Mouse (Mus musculus): ENCODE data around the gene Bpifa1. TPM values are rescaled to one million over a fixed set of nuclear protein-coding genes. Genes with fewer than 3 reads are reported as not detected.

The Bpifa1 gene
- polyA plus RNA-seq (2012; rRNA removed): not detected in 2 replicates

GRCm38 (mm10) chr2:154142580-154142979, at the start of gene Bpifa1:
TSS of gene Bpifa1 (plus strand) at chr2:154142880.

DNA sequence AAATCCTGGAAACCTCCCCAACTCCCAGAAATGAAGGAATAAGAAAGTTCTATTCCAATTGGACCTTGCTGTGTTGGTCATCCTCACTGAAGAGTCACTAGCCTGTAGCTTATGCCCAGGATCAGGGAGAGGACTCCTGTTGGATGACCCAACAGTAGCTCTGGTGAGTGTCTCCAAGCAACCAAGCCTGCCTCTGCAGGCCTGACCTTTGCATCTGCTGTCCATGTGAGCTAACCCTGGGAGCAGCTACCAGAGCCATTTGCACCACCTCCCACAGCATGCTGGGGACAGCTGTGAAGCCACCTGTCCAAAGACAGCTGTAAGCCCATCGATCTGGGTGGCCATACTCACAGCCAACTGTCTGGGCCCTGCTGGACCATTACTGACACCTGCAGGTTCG, 12.6 kb upstream of the Bpifa1 start, which contains the start of gene Bpifa3:
Bpifa3 (plus strand) TSS at position 217 of the 400 bp plus-strand sequence.

GRCm38 (mm10) chr2:154162307-154162706, 19.6 kb downstream of the Bpifa1 start, which contains the start of gene Bpifa5:
TSS of gene Bpifa5 (plus strand) at chr2:154162607.

DNA sequence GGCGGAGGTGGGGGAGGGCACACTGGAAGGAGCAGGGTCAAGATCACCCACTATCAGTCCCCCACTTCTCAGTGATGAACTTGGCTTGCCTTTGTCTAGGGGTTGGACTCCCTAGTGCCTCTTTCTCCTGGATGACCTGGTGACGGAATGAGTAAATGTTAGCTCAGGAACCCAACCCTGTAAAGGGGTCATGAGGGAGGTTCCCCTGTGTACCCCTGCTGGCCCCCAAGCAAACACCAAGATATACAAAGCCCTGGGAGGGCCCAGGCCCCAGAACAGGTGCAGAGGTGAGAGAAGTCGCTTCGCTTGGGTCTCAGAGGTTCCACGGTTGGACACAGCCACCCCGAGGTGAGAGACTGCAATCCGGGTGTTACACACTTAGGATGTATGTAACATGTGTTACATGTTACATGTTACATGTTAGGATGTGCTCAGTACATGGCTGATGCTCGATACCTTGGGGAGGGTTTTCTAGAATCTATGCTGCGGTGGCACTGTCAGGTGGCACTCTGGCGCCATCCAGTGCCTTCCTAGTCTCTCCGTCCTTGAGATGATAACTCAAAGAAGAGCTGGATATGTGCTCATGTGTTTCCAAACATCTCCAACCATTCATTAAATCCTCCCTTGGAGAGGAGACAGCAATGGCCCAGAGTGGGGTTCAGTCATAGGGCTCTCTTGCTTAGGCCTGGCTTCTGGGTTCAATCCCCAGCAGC, 48.0 kb downstream of the Bpifa1 start, which contains the start of gene Bpifb1:
Bpifb1 (plus strand) TSS at position 273 of the 713 bp plus-strand sequence.

Other genes starting within 250 kb of the Bpifa1 start
- gene Bpifb6, start 242.5 kb upstream of the Bpifa1 start, polyA plus RNA-seq (2012; rRNA removed): 0.04 TPM in 1 of 2 replicates, not detected in the other
- gene Bpifb3, start 224.7 kb upstream of the Bpifa1 start, polyA plus RNA-seq (2012; rRNA removed): not detected in 2 replicates
- not detected in 2 replicates for gene Bpifb4, start 204.7 kb upstream of the Bpifa1 start, polyA plus RNA-seq (2012; rRNA removed)
- gene Bpifa6, start 167.9 kb upstream of the Bpifa1 start, polyA plus RNA-seq (2012; rRNA removed): not detected in 2 replicates
- gene Bpifa2, start 134.6 kb upstream of the Bpifa1 start, polyA plus RNA-seq (2012; rRNA removed): not detected in 2 replicates
- not detected in 2 replicates for gene Bpifa3, start 12.5 kb upstream of the Bpifa1 start, polyA plus RNA-seq (2012; rRNA removed)
- not detected in 2 replicates for gene Bpifa5, start 19.7 kb downstream of the Bpifa1 start, polyA plus RNA-seq (2012; rRNA removed)
- gene Bpifb1, start 47.9 kb downstream of the Bpifa1 start, polyA plus RNA-seq (2012; rRNA removed): not detected in 2 replicates
- gene Bpifb5, start 80.9 kb downstream of the Bpifa1 start, polyA plus RNA-seq (2012; rRNA removed): 0.16 and 0.17 TPM in 2 replicates
- not detected in 2 replicates for gene Bpifb9a, start 115.0 kb downstream of the Bpifa1 start, polyA plus RNA-seq (2012; rRNA removed)
- not detected in 2 replicates for gene Bpifb9b, start 164.3 kb downstream of the Bpifa1 start, polyA plus RNA-seq (2012; rRNA removed)
- gene Cdk5rap1, start 230.1 kb downstream of the Bpifa1 start, polyA plus RNA-seq (2012; rRNA removed): 8.3 and 20.3 TPM in 2 replicates